23 mouse cellular contexts compared by ENCODE assay signal in genomic region chr11:87847884-87848283, GRCm38 (mm10). TPM values are rescaled to one million over a fixed set of nuclear protein-coding genes. Genes with fewer than 3 reads are reported as not detected.
A peak's percentile ranks its signal among the peaks of the same experiment; 100 is the strongest.
DNase-seq lines count a peak whose midpoint lies in the region; ATAC-seq lines count a peak whose summit lies in the region.
"Had no signal": no experiment of that assay in that cellular context is flagged by ENCODE, and none has a peak within 500 bp of the region (broad histone marks: within the 10 kb centered on the region; RNA-seq: fewer than 3 reads in every experiment).

No protein-coding gene starts in this region.

- DNase-seq in hindbrain, embryonic 11.5 days (ENCODE audit: low spot score) = peak; percentile 28
- DNase-seq in testis, postnatal 14 days (ENCODE audit: low spot score) = peak; percentile 48
- no peak for DNase-seq in testis, postnatal 10 days (ENCODE audit: low spot score)
- peak; percentile 21 for DNase-seq in embryo, embryonic 10.5 days (ENCODE audit: low spot score)
- DNase-seq in gastrocnemius, postnatal 4 days (ENCODE audit: low spot score in 2 of 2) = no peak
- DNase-seq in urinary bladder, adult 2 months (ENCODE audit: low spot score) = no peak
- DNase-seq: cerebellum, adult 2 months; gastrocnemius, postnatal 10 days; heart, postnatal 14 days; kidney, adult 18-20 months; kidney, postnatal 36 days; lung, adult 18-20 months; right cerebral cortex, adult 18-20 months; spleen, adult 18-20 months; thymus, postnatal 36 days had no signal

- 66% methylated on average over 6 of the region's 6 CpGs for WGBS in hindbrain, embryonic 11.5 days
- 64% methylated on average over 6 of the region's 6 CpGs for WGBS in hindbrain, embryonic 12.5 days

- no peak overlapping the region for H3K4me2 ChIP-seq in hindbrain, embryonic 11.5 days (replicated peaks; ENCODE audit: low read depth, low read length)
- no peak overlapping the region for H3K4me2 ChIP-seq in hindbrain, embryonic 12.5 days (replicated peaks)
- H3K4me2 ChIP-seq: limb, embryonic 15.5 days; neural tube, embryonic 15.5 days; stomach, embryonic 15.5 days had no signal

- H3K27me3 ChIP-seq in hindbrain, embryonic 11.5 days (ENCODE audit: control insufficient read depth, insufficient read depth, low read length) = no peaks in the 10 kb centered on the region
- H3K27me3 ChIP-seq in hindbrain, embryonic 12.5 days = no peaks in the 10 kb centered on the region
- H3K27me3 ChIP-seq: limb, embryonic 15.5 days; neural tube, embryonic 15.5 days; stomach, embryonic 15.5 days had no signal

- H3K9ac ChIP-seq in hindbrain, embryonic 11.5 days (ENCODE audit: low read depth, low read length) = no peak overlapping the region
- H3K9ac ChIP-seq in hindbrain, embryonic 12.5 days = no peak overlapping the region
- H3K9ac ChIP-seq: limb, embryonic 15.5 days; neural tube, embryonic 15.5 days; stomach, embryonic 15.5 days had no signal

- no peaks in the 10 kb centered on the region for H3K36me3 ChIP-seq in hindbrain, embryonic 11.5 days (ENCODE audit: control insufficient read depth, insufficient read depth, low read length)
- H3K36me3 ChIP-seq in hindbrain, embryonic 12.5 days = no peaks in the 10 kb centered on the region
- H3K36me3 ChIP-seq: limb, embryonic 15.5 days; neural tube, embryonic 15.5 days; stomach, embryonic 15.5 days had no signal

- ATAC-seq in hindbrain, embryonic 11.5 days (ENCODE audit: low FRiP score) = no peak; the same call in 1 of the 2 replicates
- ATAC-seq in hindbrain, embryonic 12.5 days (ENCODE audit: low FRiP score) = no peak

- H3K4me1 ChIP-seq in hindbrain, embryonic 11.5 days (replicated peaks; ENCODE audit: control insufficient read depth, insufficient read depth, low read length) = no peaks in the 10 kb centered on the region
- H3K4me1 ChIP-seq in hindbrain, embryonic 12.5 days = peaks cover 4% of the 10 kb centered on the region

- no peak overlapping the region for H3K4me3 ChIP-seq in hindbrain, embryonic 11.5 days (ENCODE audit: low read depth, low read length)
- no peak overlapping the region for H3K4me3 ChIP-seq in hindbrain, embryonic 12.5 days
- H3K4me3 ChIP-seq: limb, embryonic 15.5 days; neural tube, embryonic 15.5 days; stomach, embryonic 15.5 days had no signal

- no peak overlapping the region for H3K27ac ChIP-seq in hindbrain, embryonic 11.5 days (ENCODE audit: low read depth, low read length)
- H3K27ac ChIP-seq in hindbrain, embryonic 12.5 days = no peak overlapping the region
- H3K27ac ChIP-seq: limb, embryonic 15.5 days; macrophage; neural tube, embryonic 15.5 days; stomach, embryonic 15.5 days had no signal

- no peaks in the 10 kb centered on the region for H3K9me3 ChIP-seq in hindbrain, embryonic 11.5 days (ENCODE audit: control insufficient read depth, low read length)
- no peaks in the 10 kb centered on the region for H3K9me3 ChIP-seq in hindbrain, embryonic 12.5 days (replicated peaks)
- H3K9me3 ChIP-seq: limb, embryonic 15.5 days; neural tube, embryonic 15.5 days; stomach, embryonic 15.5 days had no signal

RNA-seq across cellular contexts. Expression of gene Mks1, which starts 5.1 kb away (rescaled TPM):
- 13.2 and 16.2 TPM in 2 replicates for polyA plus RNA-seq in hindbrain, embryonic 11.5 days (2014; fragmentation: Nextera tagmentation; extraction: Ambion mirVana)
- 15.9 and 19.5 TPM in 2 replicates for polyA plus RNA-seq in hindbrain, embryonic 12.5 days (2016; fragmentation: Nextera tagmentation; extraction: Ambion mirVana)
- 1 to 10 TPM; 5.3 to 6.6 TPM for total RNA-seq in gastrocnemius, postnatal 4 days (2021)
- 14.6 and 19.2 TPM in 2 replicates for polyA plus RNA-seq in urinary bladder, adult 2 months (2012; rRNA removed)

RNA-seq across cellular contexts. Expression of gene Lpo, which starts 19.8 kb away (rescaled TPM):
- polyA plus RNA-seq in hindbrain, embryonic 11.5 days (2014; fragmentation: Nextera tagmentation; extraction: Ambion mirVana) = 0.70 and 0.73 TPM in 2 replicates
- polyA plus RNA-seq in hindbrain, embryonic 12.5 days (2016; fragmentation: Nextera tagmentation; extraction: Ambion mirVana) = 0.53 and 0.79 TPM in 2 replicates
- total RNA-seq in gastrocnemius, postnatal 4 days (2021) = not detected
- not detected in 2 replicates for polyA plus RNA-seq in urinary bladder, adult 2 months (2012; rRNA removed)
- total RNA-seq: common myeloid progenitor, adult 5-6 weeks; gastrocnemius, postnatal 10 days had no signal
- polyA plus RNA-seq: macrophage had no signal

RNA-seq across cellular contexts. Expression of gene Epx, which starts 27.5 kb away (rescaled TPM):
- 0.07 TPM in 1 of 2 replicates, not detected in the other for polyA plus RNA-seq in hindbrain, embryonic 11.5 days (2014; fragmentation: Nextera tagmentation; extraction: Ambion mirVana)
- polyA plus RNA-seq in hindbrain, embryonic 12.5 days (2016; fragmentation: Nextera tagmentation; extraction: Ambion mirVana) = 0.15 TPM in 1 of 2 replicates, not detected in the other
- not detected for total RNA-seq in gastrocnemius, postnatal 4 days (2021)
- polyA plus RNA-seq in urinary bladder, adult 2 months (2012; rRNA removed) = not detected in 2 replicates
- total RNA-seq: heart, postnatal 14 days had no signal
- polyA plus RNA-seq: macrophage had no signal

RNA-seq across cellular contexts. Expression of gene Olfr462, which starts 44.2 kb away (rescaled TPM):
- not detected in 2 replicates for polyA plus RNA-seq in hindbrain, embryonic 11.5 days (2014; fragmentation: Nextera tagmentation; extraction: Ambion mirVana)
- not detected in 2 replicates for polyA plus RNA-seq in hindbrain, embryonic 12.5 days (2016; fragmentation: Nextera tagmentation; extraction: Ambion mirVana)
- not detected for total RNA-seq in gastrocnemius, postnatal 4 days (2021)
- not detected in 2 replicates for polyA plus RNA-seq in urinary bladder, adult 2 months (2012; rRNA removed)
- total RNA-seq: common myeloid progenitor, adult 5-6 weeks; gastrocnemius, postnatal 10 days; heart, postnatal 14 days; layer of hippocampus, postnatal 10 days; left cerebral cortex, postnatal 14 days had no signal
- polyA plus RNA-seq: cerebellum, adult 2 months; limb, embryonic 15.5 days; macrophage; neural tube, embryonic 15.5 days; stomach, embryonic 15.5 days had no signal

RNA-seq across cellular contexts. Expression of gene Olfr463, which starts 49.3 kb away (rescaled TPM):
- not detected in 2 replicates for polyA plus RNA-seq in hindbrain, embryonic 11.5 days (2014; fragmentation: Nextera tagmentation; extraction: Ambion mirVana)
- polyA plus RNA-seq in hindbrain, embryonic 12.5 days (2016; fragmentation: Nextera tagmentation; extraction: Ambion mirVana) = not detected in 2 replicates
- not detected for total RNA-seq in gastrocnemius, postnatal 4 days (2021)
- polyA plus RNA-seq in urinary bladder, adult 2 months (2012; rRNA removed) = not detected in 2 replicates
- total RNA-seq: common myeloid progenitor, adult 5-6 weeks; gastrocnemius, postnatal 10 days; heart, postnatal 14 days; layer of hippocampus, postnatal 10 days; left cerebral cortex, postnatal 14 days had no signal
- polyA plus RNA-seq: cerebellum, adult 2 months; limb, embryonic 15.5 days; macrophage; neural tube, embryonic 15.5 days; stomach, embryonic 15.5 days had no signal

Comparison
In these comparisons a context has a peak if more than half of its experiments do, and no peak if none do; other contexts are left out.
1. DNase-seq: peak in hindbrain, embryonic 11.5 days (single experiment), testis, postnatal 14 days (single experiment) and embryo, embryonic 10.5 days (single experiment); none in testis, postnatal 10 days (single experiment), gastrocnemius, postnatal 4 days (0 of 2) and urinary bladder, adult 2 months (single experiment).